Mouse (Mus musculus): ENCODE measurements around the gene Frem2.

Gene Frem2

GRCm38 (mm10) chr3:53465330-53465729 lies 191.8 kb downstream of the Frem2 start:
- no peak for DNase-seq

DNA sequence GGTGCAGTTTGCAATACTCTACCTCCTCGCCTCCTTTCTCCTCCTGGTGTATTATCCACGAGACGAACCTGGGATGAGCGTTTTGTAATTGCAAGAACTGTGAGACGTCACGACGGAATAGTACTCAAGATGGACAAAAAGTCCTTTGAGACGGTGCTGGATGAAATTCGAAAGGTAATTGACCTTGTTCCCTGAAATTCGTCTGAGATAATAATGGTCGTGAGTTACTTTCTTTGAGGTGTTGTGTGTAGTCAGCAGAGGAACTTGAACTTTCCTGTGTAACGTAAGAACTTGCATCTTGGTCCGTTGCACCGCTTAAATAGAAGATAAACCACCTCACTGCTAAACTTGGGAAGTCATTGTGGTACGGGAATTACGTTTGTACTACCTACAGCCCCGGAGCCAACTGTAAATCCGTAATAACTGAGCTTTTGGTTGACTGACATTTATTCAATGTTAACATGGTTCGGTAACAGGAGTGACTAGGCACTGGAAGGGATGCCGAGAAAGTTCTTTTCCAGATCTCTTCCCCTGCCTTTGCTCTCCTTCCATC lies 192.9 kb downstream of the Frem2 start:
- no peak for DNase-seq

All from right cerebral cortex, postnatal 25 days (tissue).